Mouse (Mus musculus): ENCODE measurements around the gene Rpl9-ps6. TPM values are rescaled to one million over a fixed set of nuclear protein-coding genes. Genes with fewer than 3 reads are reported as not detected.
"Not testable (repeated sequence)": the region's sequence is repeated elsewhere in the genome, so short reads cannot be mapped to it uniquely, and the experiment has no call there.

Rpl9-ps6 gene
- polyA plus RNA-seq, 1 experiment from 2014 or later, result 138 TPM

GRCm38 (mm10) chr19:32487595-32488255, 21.3 kb upstream of the Rpl9-ps6 start:
- H3K27me3 ChIP-seq (ENCODE audit: control insufficient read depth, insufficient read depth, low read length), result no peaks in the 10 kb centered on the region
- peaks cover 5% of the 10 kb centered on the region; the same call in 1 of the 2 replicates for H3K4me1 ChIP-seq (replicated peaks; ENCODE audit: control insufficient read depth, insufficient read depth)
- peak overlapping the region; percentile 70; the same call in 1 of the 2 replicates for H3K4me3 ChIP-seq (ENCODE audit: low read depth, low read length)
- H3K4me2 ChIP-seq (replicated peaks; ENCODE audit: low read depth), result peak overlapping the region; percentile 77
- no peaks in the 10 kb centered on the region for H3K36me3 ChIP-seq (ENCODE audit: control insufficient read depth, insufficient read depth, low read length)
- no peaks in the 10 kb centered on the region for H3K9me3 ChIP-seq (ENCODE audit: control insufficient read depth, low read length)
- DNase-seq (ENCODE audit: low spot score) (no peak), ATAC-seq (ENCODE audit: low FRiP score, low TSS enrichment) (no peak)
- WGBS, result 68% methylated on average over 8 of the region's 8 CpGs
- TF ChIP-seq EP300 (optimal IDR thresholded peaks at IDR 0.05) (no peak), CTCF (IDR thresholded peaks at IDR 0.05; ENCODE audit: low read depth) (no peak)
- no peak overlapping the region for H3K27ac ChIP-seq (replicated peaks)
- H3K9ac ChIP-seq (ENCODE audit: low read length), result peak overlapping the region; percentile 23; the same call in 1 of the 2 replicates

- not testable (repeated sequence) for H3K36me3 ChIP-seq (ENCODE audit: control insufficient read depth, insufficient read depth, low read length); H3K9me3 ChIP-seq (ENCODE audit: control insufficient read depth, low read length); H3K4me1 ChIP-seq (replicated peaks; ENCODE audit: control insufficient read depth, insufficient read depth); H3K27me3 ChIP-seq (ENCODE audit: control insufficient read depth, insufficient read depth, low read length)
- peak overlapping the region; percentile 77 for H3K9ac ChIP-seq (ENCODE audit: low read length)
- DNase-seq (ENCODE audit: low spot score) (peak; percentile 82), ATAC-seq (ENCODE audit: low FRiP score, low TSS enrichment) (peak; percentile 88)
- H3K4me2 ChIP-seq (replicated peaks; ENCODE audit: low read depth), result peak overlapping the region; percentile 77
- 1% methylated on average over 40 of the region's 47 CpGs for WGBS
- H3K27ac ChIP-seq (replicated peaks), result peak overlapping the region; percentile 92
- peak overlapping the region; percentile 70 for H3K4me3 ChIP-seq (ENCODE audit: low read depth, low read length)
- TF ChIP-seq CTCF (IDR thresholded peaks at IDR 0.05; ENCODE audit: low read depth), result peak; percentile 70
Observed at GRCm38 (mm10) chr19:32486106-32486724, 19.8 kb upstream of the Rpl9-ps6 start.

- no peaks in the 10 kb centered on the region for H3K27me3 ChIP-seq (ENCODE audit: control insufficient read depth, insufficient read depth, low read length)
- ATAC-seq (ENCODE audit: low FRiP score, low TSS enrichment) (peak; percentile 85), DNase-seq (ENCODE audit: low spot score) (peak; percentile 90)
- peak within 1 kb of the TSS; percentile 70 for H3K4me3 ChIP-seq (ENCODE audit: low read depth, low read length)
- H3K9ac ChIP-seq (ENCODE audit: low read length), result peak within 1 kb of the TSS; percentile 77
- H3K36me3 ChIP-seq (ENCODE audit: control insufficient read depth, insufficient read depth, low read length), result no peaks in the 10 kb centered on the region
- peaks cover 5% of the 10 kb centered on the region; the same call in 1 of the 2 replicates for H3K4me1 ChIP-seq (replicated peaks; ENCODE audit: control insufficient read depth, insufficient read depth)
- no peaks in the 10 kb centered on the region for H3K9me3 ChIP-seq (ENCODE audit: control insufficient read depth, low read length)
- WGBS, result under 1% methylated on average over 60 of the region's 64 CpGs
- no peak for TF ChIP-seq CTCF (IDR thresholded peaks at IDR 0.05; ENCODE audit: low read depth)
- TF ChIP-seq EP300 (optimal IDR thresholded peaks at IDR 0.05), result no peak
- H3K4me2 ChIP-seq (replicated peaks; ENCODE audit: low read depth), result peak within 1 kb of the TSS; percentile 77
- peak within 1 kb of the TSS; percentile 92 for H3K27ac ChIP-seq (replicated peaks)
Observed at GRCm38 (mm10) chr19:32485681-32486105, 19.3 kb upstream of the Rpl9-ps6 start, which contains the start of gene Minpp1. TSS of gene Minpp1 (plus strand) at chr19:32485769.

- TF ChIP-seq EP300 (optimal IDR thresholded peaks at IDR 0.05) (no peak), CTCF (IDR thresholded peaks at IDR 0.05; ENCODE audit: low read depth) (no peak)
- H3K27ac ChIP-seq (replicated peaks), result peak overlapping the region; percentile 92
- no peak for ATAC-seq (ENCODE audit: low FRiP score, low TSS enrichment)
Observed at GRCm38 (mm10) chr19:32484941-32485660, 18.7 kb upstream of the Rpl9-ps6 start.

GRCm38 (mm10) chr19:32481511-32481910, 15.1 kb upstream of the Rpl9-ps6 start:
- no peaks in the 10 kb centered on the region; the same call in 1 of the 2 replicates for H3K4me1 ChIP-seq (replicated peaks; ENCODE audit: control insufficient read depth, insufficient read depth)
- no peak overlapping the region for H3K4me2 ChIP-seq (replicated peaks; ENCODE audit: low read depth)
- H3K4me3 ChIP-seq (ENCODE audit: low read depth, low read length), result no peak overlapping the region
- H3K9me3 ChIP-seq (ENCODE audit: control insufficient read depth, low read length), result no peaks in the 10 kb centered on the region
- no peak overlapping the region for H3K9ac ChIP-seq (ENCODE audit: low read length)
- no peak for DNase-seq (ENCODE audit: low spot score)
- H3K36me3 ChIP-seq (ENCODE audit: control insufficient read depth, insufficient read depth, low read length), result no peaks in the 10 kb centered on the region
- WGBS, result 30% methylated on average over 4 of the region's 4 CpGs
- TF ChIP-seq EP300 (optimal IDR thresholded peaks at IDR 0.05) (no peak), CTCF (IDR thresholded peaks at IDR 0.05; ENCODE audit: low read depth) (no peak)
- H3K27me3 ChIP-seq (ENCODE audit: control insufficient read depth, insufficient read depth, low read length), result no peaks in the 10 kb centered on the region
- ATAC-seq (ENCODE audit: low FRiP score, low TSS enrichment), result peak; percentile 35; the same call in 1 of the 2 replicates
- H3K27ac ChIP-seq (replicated peaks), result no peak overlapping the region

More at GRCm38 (mm10) chr19:32484941-32485660, 18.7 kb upstream of the Rpl9-ps6 start:
- Histone ChIP-seq H3K9ac (ENCODE audit: low read length) (peak overlapping the region; percentile 77), H3K9me3 (ENCODE audit: control insufficient read depth, low read length) (no peaks in the 10 kb centered on the region), H3K4me3 (ENCODE audit: low read depth, low read length) (peak overlapping the region; percentile 70), H3K27me3 (ENCODE audit: control insufficient read depth, insufficient read depth, low read length) (no peaks in the 10 kb centered on the region), H3K4me1 (replicated peaks; ENCODE audit: control insufficient read depth, insufficient read depth) (peaks cover 5% of the 10 kb centered on the region; the same call in 1 of the 2 replicates), H3K36me3 (ENCODE audit: control insufficient read depth, insufficient read depth, low read length) (no peaks in the 10 kb centered on the region), H3K4me2 (replicated peaks; ENCODE audit: low read depth) (peak overlapping the region; percentile 77)
- 14% methylated on average over 13 of the region's 13 CpGs for WGBS
- no peak for DNase-seq (ENCODE audit: low spot score)
